Mouse (Mus musculus): ENCODE measurements at regions not wholly inside any gene's neighbourhood (a gene's known extent, or its start where the extent isn't known, plus 50 kb on each side); places are given as distances from the start of the nearest gene placed in this dataset.

DNA sequence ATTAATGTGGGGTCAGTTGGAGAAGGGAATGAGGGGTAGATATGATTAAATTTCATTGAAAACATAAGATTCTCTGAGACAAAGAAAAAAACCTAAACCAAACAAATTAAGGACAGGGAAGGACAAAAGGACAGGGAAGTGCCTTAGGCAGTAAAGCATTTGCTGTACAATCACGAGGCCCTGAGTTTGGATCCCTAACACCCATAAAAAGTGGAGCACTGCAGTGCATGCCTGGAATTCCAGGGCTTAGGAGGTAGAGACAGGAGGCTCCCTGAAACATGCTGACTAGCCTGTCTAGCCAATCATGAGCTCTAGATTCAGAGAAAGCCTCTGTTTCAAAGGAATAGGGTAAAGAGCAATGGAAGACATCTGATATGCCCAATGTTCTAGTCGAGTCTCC is 49.9 kb upstream of the Fndc3b start:
- Histone ChIP-seq H3K36me3 (ENCODE audit: control insufficient read depth, insufficient read depth, low read length) (no peaks in the 10 kb centered on the region), H3K4me1 (ENCODE audit: control insufficient read depth, insufficient read depth, low read length) (peaks cover under 1% of the 10 kb centered on the region), H3K4me3 (ENCODE audit: insufficient read depth, low read depth, low read length) (no peak overlapping the region), H3K27me3 (replicated peaks; ENCODE audit: control insufficient read depth, insufficient read depth, low read length) (no peaks in the 10 kb centered on the region), H3K27ac (ENCODE audit: insufficient read depth, low read depth, low read length) (no peak overlapping the region; the same call in 1 of the 2 replicates)
- no peak for TF ChIP-seq CTCF (conservative IDR thresholded peaks at IDR 0.05; ENCODE audit: insufficient read depth, insufficient read length, low read depth, low read length)
- TF ChIP-seq POLR2A (IDR thresholded peaks at IDR 0.05; ENCODE audit: low read depth, low read length): no peak
- 61% methylated on average over 2 of the region's 2 CpGs for WGBS
- DNase-seq: peak; percentile 58

Measured in kidney, adult 2 months (tissue).